Mouse (Mus musculus) embryonic facial prominence, embryonic 14.5 days (tissue): ENCODE data around the gene Reps1. TPM values are rescaled to one million over a fixed set of nuclear protein-coding genes. Genes with fewer than 3 reads are reported as not detected.

Experiments
- ATAC-seq: fragments of 200-750 bp; cut with Nextera tagmentation; 2 replicates; pipeline ENCODE4 v1.8.0; 2017; ENCODE audit warnings: low read depth, moderate number of reproducible peaks, moderate TSS enrichment
- DNase-seq: peaks from one replicate; pipeline ENCODE4 v3.0.0-alpha.2; 2015; ENCODE audit warnings: low spot score
- H3K27ac ChIP-seq: fragments of 300-500 bp; sonication (generic); replicated peaks from 2 replicates; pipeline ENCODE4 v1.5.1; 2014; ENCODE audit warnings: low read depth, mild to moderate bottlenecking, low read length, moderate library complexity
- H3K27me3 ChIP-seq: fragments of 300-500 bp; sonication (generic); replicated peaks from 2 replicates; pipeline ENCODE4 v1.6.1; 2014; ENCODE audit warnings: low read length; ENCODE audit not compliant: control insufficient read depth, insufficient read depth
- H3K36me3 ChIP-seq: fragments of 300-500 bp; sonication (generic); 2 replicates; pipeline ENCODE4 v1.6.1; 2014; ENCODE audit warnings: low read length, mixed read lengths; ENCODE audit not compliant: control insufficient read depth, insufficient read depth
- H3K4me1 ChIP-seq: fragments of 300-500 bp; sonication (generic); 2 replicates; pipeline ENCODE4 v1.6.1; 2014; ENCODE audit warnings: antibody characterized with exemption, low read length; ENCODE audit not compliant: control insufficient read depth, insufficient read depth
- H3K4me2 ChIP-seq: fragments of 300-500 bp; sonication (generic); 2 replicates; pipeline ENCODE4 v1.6.1; 2014; ENCODE audit warnings: low read depth, mild to moderate bottlenecking, low read length, moderate library complexity, mixed read lengths
- H3K4me3 ChIP-seq: fragments of 300-500 bp; sonication (generic); 2 replicates; pipeline ENCODE4 v1.5.1; 2014; ENCODE audit warnings: low read depth, mild to moderate bottlenecking, low read length
- H3K9ac ChIP-seq: fragments of 300-500 bp; sonication (generic); 2 replicates; pipeline ENCODE4 v1.6.1; 2014; ENCODE audit warnings: low read depth, mild to moderate bottlenecking, low read length, moderate library complexity, mixed read lengths
- H3K9me3 ChIP-seq: fragments of 300-500 bp; sonication (generic); 2 replicates; pipeline ENCODE4 v1.6.1; 2016; ENCODE audit warnings: low read length; ENCODE audit not compliant: control insufficient read depth
- WGBS: fragments of 180-500 bp; shearing (Covaris S2); extraction: QIAGEN DNeasy Blood & Tissue Kit; methylation state at CpG from one replicate; pipeline ENCODE4 v1.1.7; 2014; 5-methylcytosine and 5-hydroxymethylcytosine counted together
- polyA plus RNA-seq: library from polyadenylated mRNA; unstranded; fragments of >200 nt; fragmentation: Nextera tagmentation; extraction: Ambion mirVana; gene quantifications from 2 replicates; pipeline ENCODE4 v1.2.1, GENCODE M21; 2014

The Reps1 gene
- polyA plus RNA-seq, 1 experiment from 2014 or later, result 21.7 TPM

GRCm38 (mm10) chr10:18090691-18091090 lies 35.0 kb downstream of the Reps1 start:
- Histone ChIP-seq H3K4me3 (no peak overlapping the region), H3K4me2 (no peak overlapping the region), H3K27ac (no peak overlapping the region), H3K4me1 (no peaks in the 10 kb centered on the region), H3K9ac (no peak overlapping the region), H3K9me3 (peaks cover 12% of the 10 kb centered on the region; the same call in 1 of the 2 replicates), H3K36me3 (peaks cover 40% of the 10 kb centered on the region), H3K27me3 (no peaks in the 10 kb centered on the region)
- no peak for DNase-seq
- ATAC-seq, result no peak

DNA sequence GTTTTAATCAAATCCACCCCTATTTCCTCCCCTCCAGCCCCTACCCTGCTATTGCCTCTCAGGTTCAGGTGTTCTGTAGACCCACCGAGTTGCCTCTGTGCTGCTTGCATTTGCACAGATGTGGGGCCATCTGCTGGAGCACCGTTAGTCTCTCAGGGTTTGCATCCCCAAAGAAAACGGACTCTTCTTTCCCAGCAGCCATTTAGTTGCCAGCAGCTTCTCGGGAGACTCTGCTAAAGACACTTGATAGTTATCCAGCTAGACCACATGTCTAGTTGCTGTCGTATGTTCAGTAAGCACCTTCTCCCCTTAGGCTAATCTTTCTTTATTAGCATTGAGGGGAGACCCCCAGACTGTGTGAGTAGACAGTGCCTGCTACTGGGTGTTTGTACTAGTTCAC lies 46.5 kb downstream of the Reps1 start:
- Histone ChIP-seq H3K9ac (no peak overlapping the region), H3K4me1 (no peaks in the 10 kb centered on the region), H3K9me3 (no peaks in the 10 kb centered on the region), H3K27me3 (no peaks in the 10 kb centered on the region), H3K4me2 (no peak overlapping the region), H3K36me3 (peaks cover 41% of the 10 kb centered on the region), H3K27ac (no peak overlapping the region), H3K4me3 (no peak overlapping the region)
- 48% methylated on average over 5 of the region's 5 CpGs for WGBS
- ATAC-seq, result peak; percentile 30; the same call in 1 of the 2 replicates
- peak; percentile 14 for DNase-seq

DNA sequence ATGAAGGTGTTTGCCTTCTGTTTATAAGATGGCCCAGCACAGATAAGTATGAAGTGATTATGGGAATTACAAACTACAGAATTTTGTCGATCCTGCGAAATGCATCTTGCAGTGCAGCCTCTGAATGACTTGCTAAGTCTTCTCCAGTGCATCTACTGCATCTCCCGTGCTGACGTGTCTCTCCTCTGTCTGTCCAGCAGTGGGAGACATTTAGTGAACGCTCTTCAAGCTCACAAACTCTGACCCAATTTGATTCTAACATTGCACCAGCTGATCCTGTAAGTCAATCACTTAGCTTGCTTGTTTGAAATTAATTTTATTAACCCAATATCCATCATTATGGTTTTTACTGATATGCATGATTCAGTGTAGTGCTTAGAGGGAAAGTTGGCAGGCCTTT lies 51.8 kb downstream of the Reps1 start:
- 71% methylated on average over 5 of the region's 5 CpGs for WGBS
- H3K4me3 ChIP-seq, result no peak overlapping the region

GRCm38 (mm10) chr10:18110940-18111339 lies 55.3 kb downstream of the Reps1 start:
- H3K4me2 ChIP-seq, result no peak overlapping the region
- ATAC-seq (no peak), DNase-seq (no peak)
- H3K27me3 ChIP-seq, result no peaks in the 10 kb centered on the region
- no peaks in the 10 kb centered on the region for H3K9me3 ChIP-seq
- H3K4me1 ChIP-seq, result no peaks in the 10 kb centered on the region
- H3K36me3 ChIP-seq, result peaks cover 31% of the 10 kb centered on the region
- H3K27ac ChIP-seq, result no peak overlapping the region
- no peak overlapping the region for H3K4me3 ChIP-seq
- no peak overlapping the region for H3K9ac ChIP-seq

More for the DNA sequence above, 51.8 kb downstream of the Reps1 start:
- Histone ChIP-seq H3K4me1 (no peaks in the 10 kb centered on the region), H3K4me2 (no peak overlapping the region), H3K27ac (no peak overlapping the region), H3K27me3 (no peaks in the 10 kb centered on the region), H3K9me3 (no peaks in the 10 kb centered on the region), H3K36me3 (peaks cover 46% of the 10 kb centered on the region), H3K9ac (no peak overlapping the region)
- ATAC-seq, result no peak
- DNase-seq, result peak; percentile 27

GRCm38 (mm10) chr10:18113473-18114093 lies 57.9 kb downstream of the Reps1 start:
- Histone ChIP-seq H3K27ac (no peak overlapping the region), H3K4me3 (no peak overlapping the region), H3K36me3 (peaks cover 42% of the 10 kb centered on the region), H3K27me3 (no peaks in the 10 kb centered on the region), H3K9ac (no peak overlapping the region), H3K4me1 (no peaks in the 10 kb centered on the region), H3K4me2 (no peak overlapping the region), H3K9me3 (no peaks in the 10 kb centered on the region)
- 86% methylated on average over 10 of the region's 10 CpGs for WGBS
- ATAC-seq (no peak), DNase-seq (no peak)

DNA sequence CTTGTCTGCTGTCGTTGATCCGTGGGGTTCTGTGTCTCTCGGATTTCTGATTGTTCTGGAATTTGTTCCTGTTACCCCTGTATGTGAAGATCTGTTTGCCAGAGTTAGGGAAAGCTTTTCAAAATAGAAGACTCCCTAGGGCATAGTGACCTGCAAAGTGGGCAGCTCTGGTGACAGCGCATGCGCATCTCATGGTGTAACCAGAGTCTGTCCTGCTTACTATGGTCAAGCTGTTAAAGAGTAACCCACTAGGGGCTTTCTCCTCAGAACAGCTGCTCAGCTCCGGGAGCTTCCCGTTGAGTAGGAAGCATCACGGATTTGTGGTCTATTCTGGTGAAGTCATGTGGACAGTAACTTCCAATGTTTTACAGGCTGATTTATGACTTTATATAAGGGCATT lies 62.7 kb downstream of the Reps1 start:
- WGBS, result 83% methylated on average over 8 of the region's 8 CpGs
- ATAC-seq, result 0 out of 2 replicates have a peak, but pooled peaks have one; percentile 33

GRCm38 (mm10) chr10:18130276-18130675 lies 74.6 kb downstream of the Reps1 start:
- Histone ChIP-seq H3K27ac (no peak overlapping the region), H3K27me3 (no peaks in the 10 kb centered on the region), H3K4me1 (no peaks in the 10 kb centered on the region), H3K9me3 (no peaks in the 10 kb centered on the region), H3K4me3 (no peak overlapping the region), H3K4me2 (no peak overlapping the region), H3K36me3 (peaks cover 17% of the 10 kb centered on the region), H3K9ac (no peak overlapping the region)
- WGBS, result 91% methylated on average over 5 of the region's 5 CpGs
- no peak for ATAC-seq
- no peak for DNase-seq

More for the DNA sequence above, 62.7 kb downstream of the Reps1 start:
- H3K4me3 ChIP-seq, result no peak overlapping the region
- no peak overlapping the region for H3K27ac ChIP-seq
- H3K4me2 ChIP-seq, result no peak overlapping the region
- H3K4me1 ChIP-seq, result no peaks in the 10 kb centered on the region
- DNase-seq, result peak; percentile 9
- no peaks in the 10 kb centered on the region for H3K27me3 ChIP-seq
- H3K9me3 ChIP-seq, result no peaks in the 10 kb centered on the region
- peaks cover 79% of the 10 kb centered on the region for H3K36me3 ChIP-seq
- no peak overlapping the region for H3K9ac ChIP-seq

DNA sequence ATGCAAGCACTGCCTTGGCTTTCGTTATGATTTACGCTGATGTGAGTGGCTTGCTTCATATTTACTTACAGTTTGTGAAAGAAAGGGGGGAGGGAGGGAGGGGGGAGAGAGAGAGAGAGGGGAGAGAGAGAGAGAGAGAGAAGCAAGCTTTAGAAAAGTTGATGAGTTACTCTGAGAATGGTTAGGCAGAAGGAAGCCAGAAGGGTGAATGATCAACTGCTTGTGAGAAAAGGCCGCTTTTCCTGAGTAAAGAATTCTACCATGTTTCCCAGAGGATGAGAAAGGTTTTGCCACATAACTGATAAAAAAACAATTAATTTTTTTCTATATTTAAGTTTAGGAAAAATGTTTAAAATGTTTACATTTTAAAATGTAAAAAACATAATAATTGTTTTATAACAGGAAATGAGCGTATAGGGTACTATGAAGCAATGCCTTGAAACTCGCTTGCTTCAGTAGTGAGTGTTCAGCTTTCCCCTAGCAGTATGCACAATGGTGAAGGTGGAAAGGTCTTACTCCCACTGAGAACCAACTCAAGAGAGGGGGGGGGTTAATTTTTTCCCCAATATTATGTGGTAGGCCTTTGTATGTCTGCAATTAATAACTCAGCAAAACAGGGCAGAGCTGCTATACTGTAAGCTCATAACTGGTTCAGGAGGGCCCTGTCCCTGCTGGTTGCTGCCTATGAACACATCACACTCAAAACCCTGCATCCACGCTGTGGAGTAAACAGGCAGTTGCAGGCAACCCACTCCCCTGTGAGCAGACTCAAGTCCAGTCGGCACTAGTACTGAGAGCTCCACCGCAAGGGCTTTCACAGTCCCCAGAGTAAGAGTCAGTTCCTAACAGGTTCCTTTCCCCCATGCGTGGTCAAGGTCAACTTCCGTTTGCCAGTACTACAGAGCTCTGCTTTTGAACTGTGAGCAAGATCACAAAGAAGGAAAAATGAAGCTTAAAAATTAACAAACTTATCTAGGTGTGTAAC lies 76.3 kb downstream of the Reps1 start:
- Histone ChIP-seq H3K4me3 (no peak overlapping the region), H3K27ac (no peak overlapping the region), H3K36me3 (peaks cover 7% of the 10 kb centered on the region; the same call in 1 of the 2 replicates), H3K4me2 (no peak overlapping the region), H3K27me3 (no peaks in the 10 kb centered on the region), H3K9ac (no peak overlapping the region), H3K4me1 (no peaks in the 10 kb centered on the region), H3K9me3 (no peaks in the 10 kb centered on the region)
- ATAC-seq (no peak), DNase-seq (no peak)
- 81% methylated on average over 10 of the region's 10 CpGs for WGBS
